Mouse (Mus musculus) midbrain, embryonic 10.5 days (tissue): ENCODE measurements around the gene Gm27029. TPM values are rescaled to one million over a fixed set of nuclear protein-coding genes. Genes with fewer than 3 reads are reported as not detected.

Source experiments
- DNase-seq: peaks from one replicate; pipeline ENCODE4 v3.0.0-alpha.2; 2017; ENCODE audit warnings: low spot score
- H3K27ac ChIP-seq: fragments of 300-500 bp; sonication (generic); replicated peaks from 2 replicates; pipeline ENCODE4 v1.5.1; 2016; ENCODE audit warnings: mild to moderate bottlenecking
- H3K27me3 ChIP-seq: fragments of 300-500 bp; sonication (generic); 2 replicates; pipeline ENCODE4 v1.6.1; 2016; ENCODE audit warnings: low read depth, mild to moderate bottlenecking; ENCODE audit not compliant: poor library complexity, severe bottlenecking
- H3K36me3 ChIP-seq: fragments of 300-500 bp; sonication (generic); 2 replicates; pipeline ENCODE4 v1.6.1; 2016; ENCODE audit warnings: mild to moderate bottlenecking, moderate library complexity
- H3K4me1 ChIP-seq: fragments of 300-500 bp; sonication (generic); 2 replicates; pipeline ENCODE4 v1.6.1; 2016
- H3K4me3 ChIP-seq: fragments of 300-500 bp; sonication (generic); 2 replicates; pipeline ENCODE4 v1.5.1; 2016; ENCODE audit warnings: mild to moderate bottlenecking, moderate library complexity
- H3K9me3 ChIP-seq: fragments of 300-500 bp; sonication (generic); replicated peaks from 2 replicates; pipeline ENCODE4 v1.6.1; 2016; ENCODE audit warnings: mild to moderate bottlenecking
- WGBS: fragments of 180-500 bp; shearing (Covaris S2); methylation state at CpG from one replicate; pipeline ENCODE4 v1.1.7; 2016; 5-methylcytosine and 5-hydroxymethylcytosine counted together
- polyA plus RNA-seq: library from polyadenylated mRNA; unstranded; fragments of >200 nt; fragmentation: Nextera tagmentation; extraction: Ambion mirVana; gene quantifications from 2 replicates; pipeline ENCODE4 v1.2.1, GENCODE M21; 2016

Gm27029 gene
- polyA plus RNA-seq, 1 experiment from 2014 or later: 9.4 TPM

GRCm38 (mm10) chr11:101465101-101465868 is 40.7 kb upstream of the Gm27029 start:
- peak overlapping the region; percentile 82 for H3K27ac ChIP-seq
- H3K27me3 ChIP-seq: peaks cover 31% of the 10 kb centered on the region
- under 1% methylated on average over 51 of the region's 51 CpGs for WGBS
- peaks cover 88% of the 10 kb centered on the region for H3K4me1 ChIP-seq
- peak; percentile 60 for DNase-seq
- peak overlapping the region; percentile 68 for H3K4me3 ChIP-seq
- H3K36me3 ChIP-seq: peaks cover 19% of the 10 kb centered on the region
- no peaks in the 10 kb centered on the region for H3K9me3 ChIP-seq

DNA sequence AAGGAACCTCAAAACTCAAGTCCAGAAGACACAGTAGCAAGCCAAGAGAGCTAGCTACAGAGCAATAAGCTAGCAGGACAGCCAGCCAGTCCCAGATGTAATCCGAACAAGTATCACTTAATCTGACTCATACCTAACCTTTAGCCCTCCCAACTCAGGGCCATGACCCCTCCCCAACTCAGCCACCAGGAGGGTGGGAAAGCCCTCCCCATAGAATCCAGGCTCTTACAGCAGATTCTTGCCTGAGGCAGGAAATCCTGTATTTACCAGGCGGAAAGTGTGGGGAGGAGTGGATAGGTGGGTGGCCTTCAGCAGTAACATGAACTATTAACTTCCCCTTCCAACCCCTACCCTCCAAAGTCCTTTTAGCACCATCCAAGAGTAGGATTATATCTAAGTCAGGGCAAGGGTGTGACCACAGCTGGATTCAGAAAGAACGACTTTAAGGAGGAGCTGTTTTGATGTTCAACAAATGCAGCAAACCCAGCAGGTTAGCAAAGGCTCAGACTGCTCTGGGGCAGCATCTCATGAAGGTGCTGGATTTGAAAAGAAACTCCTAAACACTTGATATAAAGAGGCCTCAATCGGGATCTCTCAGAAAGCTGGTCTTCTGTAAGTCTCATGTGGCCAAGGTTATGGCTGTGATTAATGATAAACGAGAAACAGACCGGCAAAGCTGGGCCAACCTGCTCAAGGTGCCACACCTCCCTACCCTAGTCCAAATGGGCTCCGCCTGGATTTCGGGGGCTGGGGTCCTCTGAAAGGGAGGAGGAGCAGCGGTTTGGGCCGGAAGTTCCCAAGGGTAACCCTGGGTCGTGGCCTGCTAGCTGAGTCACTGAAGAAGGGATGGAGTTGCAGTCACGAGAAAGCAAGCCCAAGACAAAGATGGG is 39.9 kb upstream of the Gm27029 start, which contains the start of gene Rnd2:
Gene Rnd2, plus strand, starts transcription at position 789 of the 890 bp plus-strand sequence.
- Histone ChIP-seq H3K27ac (peak within 1 kb of the TSS; percentile 82), H3K27me3 (peaks cover 31% of the 10 kb centered on the region), H3K4me1 (peaks cover 90% of the 10 kb centered on the region), H3K9me3 (no peaks in the 10 kb centered on the region), H3K4me3 (peak within 1 kb of the TSS; percentile 68), H3K36me3 (peaks cover 27% of the 10 kb centered on the region)
- DNase-seq: no peak
- WGBS: 13% methylated on average over 12 of the region's 12 CpGs

- DNase-seq: peak; percentile 71
- peak overlapping the region; percentile 32 for H3K4me3 ChIP-seq
- H3K36me3 ChIP-seq: peaks cover 42% of the 10 kb centered on the region
- H3K27me3 ChIP-seq: peaks cover 27% of the 10 kb centered on the region
- peak overlapping the region; percentile 80 for H3K27ac ChIP-seq
- 44% methylated on average over 13 of the region's 13 CpGs for WGBS
- H3K4me1 ChIP-seq: peaks cover 86% of the 10 kb centered on the region
- no peaks in the 10 kb centered on the region for H3K9me3 ChIP-seq
Observed at GRCm38 (mm10) chr11:101462583-101463440, 38.2 kb upstream of the Gm27029 start.

GRCm38 (mm10) chr11:101462141-101462540 is 37.5 kb upstream of the Gm27029 start:
- peak overlapping the region; percentile 80 for H3K27ac ChIP-seq
- peaks cover 45% of the 10 kb centered on the region for H3K36me3 ChIP-seq
- DNase-seq: no peak
- H3K4me1 ChIP-seq: peaks cover 79% of the 10 kb centered on the region
- 74% methylated on average over 14 of the region's 14 CpGs for WGBS
- H3K4me3 ChIP-seq: peak overlapping the region; percentile 32
- H3K9me3 ChIP-seq: no peaks in the 10 kb centered on the region
- peaks cover 24% of the 10 kb centered on the region for H3K27me3 ChIP-seq

DNA sequence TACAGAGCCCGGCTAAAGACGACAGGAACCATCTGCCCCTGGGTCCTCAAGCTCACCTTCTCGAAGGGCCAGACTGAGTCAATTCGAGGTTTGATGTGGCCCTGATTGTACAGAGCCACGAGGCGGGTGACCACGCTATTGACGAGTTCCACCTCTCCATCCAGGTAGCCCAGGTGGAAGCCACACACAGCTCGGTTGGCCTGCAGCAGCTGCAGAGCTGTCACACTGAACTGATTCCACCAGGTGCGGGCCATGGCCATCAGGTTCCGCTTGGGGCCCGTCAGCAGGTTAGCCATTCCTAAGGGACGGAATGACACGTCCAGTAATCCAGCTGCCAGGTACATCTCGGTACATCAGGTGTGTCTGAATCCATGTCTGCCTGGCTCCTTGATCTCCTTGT is 35.7 kb upstream of the Gm27029 start:
- H3K27ac ChIP-seq: peak overlapping the region; percentile 29; the same call in 1 of the 2 replicates
- WGBS: 86% methylated on average over 15 of the region's 15 CpGs
- H3K4me1 ChIP-seq: peaks cover 63% of the 10 kb centered on the region
- DNase-seq: no peak
- H3K4me3 ChIP-seq: no peak overlapping the region
- peaks cover 45% of the 10 kb centered on the region for H3K36me3 ChIP-seq
- peaks cover 15% of the 10 kb centered on the region for H3K27me3 ChIP-seq
- H3K9me3 ChIP-seq: no peaks in the 10 kb centered on the region

DNA sequence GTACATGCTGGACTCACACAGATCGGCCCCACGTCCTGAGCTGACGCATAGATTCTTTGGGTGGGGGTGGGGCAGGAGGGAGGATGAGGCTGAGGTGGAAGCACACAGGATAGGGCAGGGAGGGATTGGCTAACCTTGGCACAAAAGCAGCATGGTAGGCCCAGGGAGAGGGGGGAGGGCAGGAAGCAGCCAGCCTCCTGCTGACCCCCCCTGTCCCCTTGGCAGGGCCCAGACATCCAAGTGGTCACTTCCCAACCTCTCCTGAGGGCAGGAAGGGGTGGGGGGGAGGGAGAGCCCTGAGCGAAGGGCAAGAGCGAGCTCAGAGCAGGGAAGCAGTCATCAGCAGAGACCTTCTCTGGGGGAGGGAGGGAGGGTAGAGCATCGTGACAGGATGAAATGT is 35.1 kb upstream of the Gm27029 start:
- no peak for DNase-seq
- Histone ChIP-seq H3K27ac (peak overlapping the region; percentile 29), H3K36me3 (peaks cover 45% of the 10 kb centered on the region), H3K9me3 (no peaks in the 10 kb centered on the region), H3K4me3 (no peak overlapping the region), H3K27me3 (peaks cover 9% of the 10 kb centered on the region), H3K4me1 (peaks cover 62% of the 10 kb centered on the region)
- 28% methylated on average over 6 of the region's 6 CpGs for WGBS

DNA sequence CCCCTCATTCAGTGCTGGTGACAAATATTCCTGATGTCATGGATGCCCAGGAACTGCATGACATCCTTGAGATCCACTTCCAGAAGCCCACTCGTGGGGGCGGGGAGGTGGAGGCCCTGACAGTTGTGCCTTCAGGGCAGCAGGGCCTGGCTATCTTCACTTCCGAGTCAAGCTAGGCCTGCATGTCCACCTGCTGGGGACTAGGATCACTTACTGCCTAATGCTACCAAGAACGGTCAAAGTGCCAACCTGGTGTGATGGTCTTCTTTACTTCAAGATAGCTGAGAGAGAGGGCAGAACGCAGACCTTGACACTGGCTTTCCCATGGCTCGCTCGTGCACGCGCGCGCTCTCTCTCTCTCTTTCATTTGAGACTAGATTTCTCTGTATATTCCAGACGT is 33.6 kb upstream of the Gm27029 start:
- WGBS: 87% methylated on average over 12 of the region's 12 CpGs
- no peak for DNase-seq
- Histone ChIP-seq H3K4me1 (peaks cover 52% of the 10 kb centered on the region), H3K9me3 (no peaks in the 10 kb centered on the region), H3K36me3 (peaks cover 45% of the 10 kb centered on the region), H3K27ac (no peak overlapping the region), H3K4me3 (no peak overlapping the region), H3K27me3 (no peaks in the 10 kb centered on the region)

DNA sequence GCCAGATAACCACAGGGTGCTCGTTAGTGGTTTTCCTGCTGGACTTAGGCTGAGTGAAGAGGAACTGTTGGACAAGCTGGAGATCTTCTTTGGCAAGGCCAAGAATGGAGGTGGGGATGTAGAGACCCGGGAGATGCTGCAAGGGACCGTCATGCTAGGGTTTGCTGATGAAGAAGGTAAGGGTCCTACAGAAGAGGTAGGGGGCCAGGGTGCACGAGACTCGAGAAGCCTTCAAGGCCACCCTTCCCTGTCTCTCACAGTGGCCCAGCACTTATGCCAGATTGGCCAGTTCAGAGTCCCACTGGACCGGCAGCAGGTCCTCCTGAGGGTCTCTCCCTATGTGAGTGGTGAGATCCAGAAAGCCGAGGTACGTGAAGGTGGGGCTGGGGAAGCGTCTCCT is 33.0 kb upstream of the Gm27029 start:
- no peaks in the 10 kb centered on the region for H3K27me3 ChIP-seq
- no peak overlapping the region for H3K27ac ChIP-seq

DNA sequence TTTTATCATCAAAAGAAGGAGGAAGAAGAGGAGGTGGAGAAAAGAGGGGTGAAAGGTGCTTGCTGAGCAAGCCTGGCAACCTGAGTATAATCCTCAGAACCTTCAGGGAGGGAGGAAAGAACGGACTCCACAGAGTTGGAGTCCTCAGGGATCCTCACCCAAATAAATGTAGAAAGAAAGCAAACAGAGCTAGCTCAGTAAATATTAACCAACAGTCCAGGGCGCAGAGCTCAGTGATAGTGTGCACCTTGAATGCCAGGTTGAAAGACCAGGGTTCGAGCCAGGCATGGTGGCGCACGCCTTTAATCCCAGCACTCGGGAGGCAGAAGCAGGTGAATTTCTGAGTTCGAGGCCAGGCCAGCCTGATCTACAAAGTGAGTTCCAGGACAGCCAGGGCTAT is 31.0 kb upstream of the Gm27029 start:
- H3K27ac ChIP-seq: 0 out of 2 replicates have a peak overlapping the region, but pooled peaks have one; percentile 38
- H3K36me3 ChIP-seq: peaks cover 30% of the 10 kb centered on the region
- H3K27me3 ChIP-seq: no peaks in the 10 kb centered on the region
- H3K4me1 ChIP-seq: peaks cover 32% of the 10 kb centered on the region
- DNase-seq: no peak
- H3K9me3 ChIP-seq: no peaks in the 10 kb centered on the region
- H3K4me3 ChIP-seq: no peak overlapping the region
- 88% methylated on average over 7 of the region's 7 CpGs for WGBS

More for the DNA sequence above, 33.0 kb upstream of the Gm27029 start:
- H3K9me3 ChIP-seq: no peaks in the 10 kb centered on the region
- no peak overlapping the region for H3K4me3 ChIP-seq
- H3K4me1 ChIP-seq: peaks cover 46% of the 10 kb centered on the region
- 91% methylated on average over 9 of the region's 9 CpGs for WGBS
- no peak for DNase-seq
- H3K36me3 ChIP-seq: peaks cover 45% of the 10 kb centered on the region

DNA sequence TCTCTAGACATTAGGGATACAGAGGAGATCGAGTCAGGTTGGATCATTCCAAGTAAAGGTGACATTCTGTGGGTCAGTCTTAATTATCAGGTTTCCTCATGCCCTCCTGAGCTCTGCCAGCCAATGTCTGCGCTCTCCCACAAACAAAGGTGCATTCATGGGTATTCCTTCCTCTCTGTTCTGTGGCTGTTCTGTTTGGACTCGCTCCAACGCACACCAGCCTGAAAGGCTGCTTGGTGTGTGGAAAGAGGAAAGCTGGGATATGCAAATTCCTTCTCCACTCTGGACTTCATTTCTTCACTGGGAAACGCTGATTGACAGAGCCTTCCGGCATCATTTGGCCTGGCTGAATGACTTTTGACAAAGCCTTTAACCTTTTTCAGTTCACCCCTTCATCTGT is 30.1 kb upstream of the Gm27029 start:
- 55% methylated on average over 6 of the region's 6 CpGs for WGBS
- no peak overlapping the region for H3K4me3 ChIP-seq
- peaks cover 23% of the 10 kb centered on the region for H3K4me1 ChIP-seq
- 0 out of 2 replicates have a peak overlapping the region, but pooled peaks have one; percentile 14 for H3K27ac ChIP-seq
- no peaks in the 10 kb centered on the region for H3K9me3 ChIP-seq
- H3K36me3 ChIP-seq: peaks cover 21% of the 10 kb centered on the region
- H3K27me3 ChIP-seq: no peaks in the 10 kb centered on the region
- DNase-seq: no peak

- no peak overlapping the region for H3K4me3 ChIP-seq
- no peaks in the 10 kb centered on the region for H3K36me3 ChIP-seq
- no peak for DNase-seq
- WGBS: 83% methylated on average over 10 of the region's 10 CpGs
- H3K27me3 ChIP-seq: no peaks in the 10 kb centered on the region
- H3K9me3 ChIP-seq: no peaks in the 10 kb centered on the region
- peaks cover 11% of the 10 kb centered on the region for H3K4me1 ChIP-seq
- no peak overlapping the region for H3K27ac ChIP-seq
Observed at GRCm38 (mm10) chr11:101452093-101452774, 27.6 kb upstream of the Gm27029 start.
